Mouse (Mus musculus) thymus, postnatal 4 days (tissue): ENCODE data around the gene Olfr1278.
"Not testable (repeated sequence)": the region's sequence is repeated elsewhere in the genome, so short reads cannot be mapped to it uniquely, and the experiment has no call there.

Source experiments
- DNase-seq: peaks from one replicate; pipeline ENCODE4 v3.0.0; 2021

The Olfr1278 gene

DNA sequence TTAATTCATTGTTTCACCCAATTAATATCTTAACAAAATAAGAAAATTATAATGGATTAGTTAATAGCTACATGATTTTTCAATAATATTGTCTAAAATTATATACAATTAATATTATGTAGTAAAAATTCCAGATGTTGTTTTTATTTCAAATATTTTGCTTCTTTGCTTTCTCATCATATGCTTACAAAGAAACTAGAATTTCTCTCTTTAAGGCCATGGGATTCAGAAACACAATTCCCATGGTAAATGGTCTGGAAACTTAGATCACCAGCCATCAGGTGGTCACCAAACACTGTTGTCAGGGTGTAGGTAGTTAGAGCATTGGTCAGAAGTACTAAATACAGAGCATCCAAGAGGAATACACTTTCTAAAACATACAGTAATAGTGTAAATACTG, at the start of gene Olfr1278:
Gene Olfr1278, plus strand, starts transcription at position 301 of the 400 bp plus-strand sequence.
- no peak for DNase-seq

DNA sequence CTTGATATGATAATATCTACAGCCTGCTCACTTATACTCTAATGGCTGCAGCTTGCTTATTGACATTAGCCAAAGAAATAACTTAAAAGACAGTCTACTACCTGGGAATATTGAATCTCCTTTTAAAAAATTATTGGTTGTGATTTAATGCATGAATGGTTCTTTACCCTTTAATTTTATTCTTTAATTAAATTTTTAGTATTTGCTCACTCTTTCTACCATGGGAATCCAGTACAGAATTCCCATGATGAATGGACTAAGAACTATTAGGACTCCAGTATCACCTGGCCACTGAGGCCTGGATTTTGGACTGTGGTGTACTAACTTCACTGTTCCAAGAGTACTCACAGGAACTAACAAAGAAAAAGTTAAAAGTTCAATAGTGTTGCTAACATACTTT, 35.7 kb upstream of the Olfr1278 start, which contains the start of gene Olfr1276:
Gene Olfr1276, plus strand, starts transcription at position 301 of the 400 bp plus-strand sequence.
- no peak for DNase-seq

DNA sequence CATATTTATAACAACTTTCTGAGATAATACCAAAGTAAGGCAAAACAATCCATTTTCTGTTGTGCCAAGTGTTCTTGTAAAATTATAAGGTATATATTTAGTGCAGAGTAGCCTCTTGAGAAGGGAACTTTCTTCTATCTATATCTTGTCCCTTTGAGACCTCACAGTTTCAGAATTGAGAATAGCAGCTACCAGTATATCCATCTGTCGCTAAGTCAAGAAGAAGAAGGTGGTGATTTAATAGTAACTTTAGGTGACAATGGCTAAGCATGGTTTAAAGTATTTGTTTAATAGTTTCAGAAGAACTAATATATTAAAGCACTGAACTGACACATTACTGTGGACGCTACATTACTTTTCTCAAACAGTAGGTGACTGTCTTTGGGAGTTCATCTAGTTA, 15.9 kb upstream of the Olfr1278 start, which contains the start of gene Olfr1277:
Gene Olfr1277, minus strand, starts transcription at position 101 of the 400 bp plus-strand sequence.
- DNase-seq = no peak

DNA sequence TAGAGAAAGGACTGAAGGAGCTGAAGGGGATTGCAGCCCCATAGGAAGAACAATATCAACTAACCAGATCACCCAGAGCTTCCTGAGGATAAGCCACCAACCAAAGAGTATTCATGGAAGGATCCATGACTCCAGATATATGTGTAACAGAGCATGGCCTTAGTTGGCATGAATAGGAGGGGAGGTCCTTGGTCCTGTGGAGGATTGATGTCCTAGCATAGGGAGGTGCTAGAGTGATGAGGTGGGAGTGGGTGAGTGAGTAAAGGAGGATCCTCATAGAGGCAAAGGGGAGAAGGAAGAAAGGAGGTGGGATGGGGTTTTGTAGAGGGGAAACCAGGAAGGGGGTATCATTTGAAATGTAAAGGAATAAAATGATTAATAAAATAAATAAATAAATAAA, 8.6 kb downstream of the Olfr1278 start:
- DNase-seq = no peak

DNA sequence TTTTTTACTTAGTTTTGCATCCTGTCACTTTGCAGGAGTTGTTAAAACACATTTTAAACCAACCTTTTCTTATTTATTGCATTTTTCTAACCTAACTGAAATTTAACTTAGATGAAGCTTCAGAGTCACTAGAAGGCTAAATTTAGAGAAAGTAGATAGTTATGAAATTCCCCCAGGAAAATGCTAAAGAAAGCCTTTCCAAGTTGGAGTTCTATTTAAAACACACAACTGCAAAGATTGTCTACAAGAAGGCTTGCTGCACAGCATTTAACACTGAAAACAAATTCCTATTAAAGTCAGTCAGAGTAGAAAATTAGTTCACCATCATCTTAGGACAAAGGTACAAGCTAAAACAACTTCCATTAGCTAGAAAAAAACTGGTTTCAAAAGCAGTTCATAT, 10.4 kb downstream of the Olfr1278 start, which contains the start of gene Olfr1279:
Gene Olfr1279, plus strand, starts transcription at position 262 of the 400 bp plus-strand sequence.
- no peak for DNase-seq

DNA sequence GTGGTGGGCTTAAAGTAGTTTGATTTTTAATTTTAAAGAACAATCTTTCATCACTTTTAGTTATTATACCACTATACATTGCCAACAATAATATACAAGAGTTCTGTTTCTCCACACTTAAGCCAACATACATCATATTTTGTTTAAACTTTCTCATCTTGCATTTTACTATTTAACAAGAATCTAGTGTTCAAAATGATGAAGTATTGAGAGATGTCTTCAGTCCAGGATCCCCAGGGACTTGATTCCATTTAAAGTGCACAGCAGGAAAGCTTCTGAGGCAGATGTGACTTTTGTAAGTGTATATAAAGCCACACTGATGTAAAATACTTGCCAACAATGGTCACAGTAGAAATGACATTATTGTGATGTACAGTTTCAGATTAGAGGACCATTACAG, 23.8 kb downstream of the Olfr1278 start, which contains the start of gene Olfr1280:
Gene Olfr1280, plus strand, starts transcription at position 301 of the 400 bp plus-strand sequence.
- no peak for DNase-seq

DNA sequence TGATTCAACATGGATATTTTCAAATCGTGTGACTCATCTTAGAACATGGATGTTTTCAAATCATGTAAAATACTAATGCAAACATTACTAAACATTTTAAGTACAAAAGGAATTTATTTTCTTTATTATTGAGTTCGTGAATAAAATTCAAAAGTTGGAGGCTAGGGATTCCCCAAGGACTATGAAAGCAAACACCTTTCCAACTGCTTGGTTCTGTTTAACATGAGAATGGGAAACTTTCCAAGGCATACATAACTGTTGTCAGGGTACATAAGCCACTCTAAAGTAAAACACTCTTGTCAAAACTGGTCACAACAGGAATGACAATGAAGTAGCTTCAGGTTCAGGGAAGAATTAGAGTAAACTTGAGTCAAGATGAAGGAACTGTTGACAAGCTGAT, 36.3 kb downstream of the Olfr1278 start, which contains the start of gene Olfr1281:
Gene Olfr1281, plus strand, starts transcription at position 301 of the 400 bp plus-strand sequence.
- no peak for DNase-seq

DNA sequence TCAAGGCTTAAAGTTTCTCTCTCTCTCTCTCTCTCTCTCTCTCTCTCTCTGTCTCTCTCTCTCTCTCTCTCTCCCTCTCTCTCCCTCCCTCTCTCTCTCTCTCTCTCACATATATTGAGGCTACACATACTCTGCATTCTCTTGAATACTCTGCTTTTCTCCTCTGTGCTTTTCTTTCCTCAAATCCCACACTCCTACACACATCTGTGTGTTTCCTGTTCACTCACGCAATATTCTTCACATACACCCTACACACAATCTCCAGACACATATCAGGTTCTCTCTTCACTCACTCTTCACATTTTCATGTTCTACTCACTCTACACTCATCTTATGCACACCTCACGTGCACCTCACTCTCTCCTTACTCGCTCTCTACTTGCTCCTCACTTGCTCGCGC, 43.8 kb downstream of the Olfr1278 start:
- DNase-seq = not testable (repeated sequence)

DNA sequence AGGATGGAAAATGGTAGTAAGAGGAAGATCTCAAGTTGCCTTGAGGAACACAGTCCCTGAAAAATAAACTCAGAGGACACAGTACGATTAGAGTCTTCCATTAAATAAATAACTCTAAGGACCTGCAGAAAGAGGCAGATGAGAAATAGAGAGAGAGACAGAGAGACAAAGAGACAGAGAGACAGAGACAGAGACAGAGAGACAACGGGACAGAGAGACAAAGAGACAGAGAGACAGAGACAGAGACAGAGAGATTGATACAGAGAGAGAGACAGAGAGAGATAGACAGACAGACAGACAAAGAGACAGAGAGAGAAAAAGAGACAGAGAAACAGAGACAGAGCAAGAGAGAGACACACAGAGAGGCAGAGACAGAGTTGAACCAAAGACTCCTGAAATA, 46.0 kb downstream of the Olfr1278 start, which contains the start of gene Olfr1282:
Gene Olfr1282, minus strand, starts transcription at position 101 of the 400 bp plus-strand sequence.
- DNase-seq = no peak
